Mouse (Mus musculus) layer of hippocampus, adult 8-10 months (tissue): ENCODE results near the gene Cdc42bpa. TPM values are rescaled to one million over a fixed set of nuclear protein-coding genes. Genes with fewer than 3 reads are reported as not detected.

ENCODE experiments used
- DNase-seq, 2 experiments: peaks; one replicate each; pipeline ENCODE4 v3.0.0; 2022; ENCODE audit warnings: low spot score in 2 of 2
- total RNA-seq, 4 experiments: library from RNA; stranded (reverse); gene quantifications; 2 replicates each; pipeline ENCODE4 v1.2.4; 2022

Gene Cdc42bpa
- total RNA-seq, 4 experiments from 2014 or later = 204 to 259 (median 236) TPM

GRCm38 (mm10) chr1:180162986-180163385 lies 202.7 kb downstream of the Cdc42bpa start:
- DNase-seq = no peak

GRCm38 (mm10) chr1:180166533-180166932 lies 206.3 kb downstream of the Cdc42bpa start:
- DNase-seq = no peak

GRCm38 (mm10) chr1:180168294-180168693 lies 208.0 kb downstream of the Cdc42bpa start:
- no peak for DNase-seq

- DNase-seq = no peak
Measured at GRCm38 (mm10) chr1:180169161-180169560, 208.9 kb downstream of the Cdc42bpa start.

- no peak for DNase-seq
Measured at GRCm38 (mm10) chr1:180170071-180170470, 209.8 kb downstream of the Cdc42bpa start.

GRCm38 (mm10) chr1:180171883-180172282 lies 211.6 kb downstream of the Cdc42bpa start:
- DNase-seq = no peak

GRCm38 (mm10) chr1:180172600-180172999 lies 212.3 kb downstream of the Cdc42bpa start:
- no peak for DNase-seq

GRCm38 (mm10) chr1:180173017-180173416 lies 212.7 kb downstream of the Cdc42bpa start:
- no peak for DNase-seq

- DNase-seq = no peak
Measured at GRCm38 (mm10) chr1:180174718-180175117, 214.4 kb downstream of the Cdc42bpa start.

GRCm38 (mm10) chr1:180175167-180175566 lies 214.9 kb downstream of the Cdc42bpa start:
- DNase-seq = no peak

- DNase-seq = no peak
Measured at GRCm38 (mm10) chr1:180175635-180176034, 215.4 kb downstream of the Cdc42bpa start.

GRCm38 (mm10) chr1:180176784-180177183 lies 216.5 kb downstream of the Cdc42bpa start:
- no peak for DNase-seq

GRCm38 (mm10) chr1:180178340-180178739 lies 218.1 kb downstream of the Cdc42bpa start:
- no peak for DNase-seq

- no peak for DNase-seq
Measured at GRCm38 (mm10) chr1:180179100-180179499, 218.8 kb downstream of the Cdc42bpa start.

GRCm38 (mm10) chr1:180179840-180180239 lies 219.6 kb downstream of the Cdc42bpa start:
- DNase-seq = no peak

GRCm38 (mm10) chr1:180181304-180181965 lies 221.2 kb downstream of the Cdc42bpa start:
- DNase-seq = no peak

- DNase-seq = no peak
Measured at GRCm38 (mm10) chr1:180181966-180182319, 221.7 kb downstream of the Cdc42bpa start.

- no peak for DNase-seq
Measured at GRCm38 (mm10) chr1:180182731-180183130, 222.5 kb downstream of the Cdc42bpa start.

- DNase-seq = no peak
Measured at GRCm38 (mm10) chr1:180183525-180184159, 223.4 kb downstream of the Cdc42bpa start.

- no peak for DNase-seq
Measured at GRCm38 (mm10) chr1:180184768-180185167, 224.5 kb downstream of the Cdc42bpa start.

- DNase-seq = no peak
Measured at GRCm38 (mm10) chr1:180185877-180186276, 225.6 kb downstream of the Cdc42bpa start.

- no peak for DNase-seq
Measured at GRCm38 (mm10) chr1:180186371-180186770, 226.1 kb downstream of the Cdc42bpa start.

GRCm38 (mm10) chr1:180188951-180189350 lies 228.7 kb downstream of the Cdc42bpa start:
- DNase-seq = no peak
